Mouse (Mus musculus) E14TG2a.4 (cell line): ENCODE measurements around the gene Gabrb3.
A peak's percentile ranks its signal among the peaks of the same experiment; 100 is the strongest.

Source experiments
- H3K27me3 ChIP-seq: 2 replicates; pipeline ENCODE4 v1.6.1; 2014; ENCODE audit warnings: low read length, control low read depth; ENCODE audit not compliant: insufficient read depth
- H3K36me3 ChIP-seq: 2 replicates; pipeline ENCODE4 v1.6.1; 2014; ENCODE audit warnings: low read length, control low read depth; ENCODE audit not compliant: insufficient read depth
- H3K4me1 ChIP-seq: replicated peaks from 2 replicates; pipeline ENCODE4 v1.6.1; 2014; ENCODE audit warnings: low read depth, low read length, control low read depth
- H3K4me3 ChIP-seq: replicated peaks from 2 replicates; pipeline ENCODE4 v1.5.1; 2014; ENCODE audit warnings: mild to moderate bottlenecking, low read length
- H3K9me3 ChIP-seq: 2 replicates; pipeline ENCODE4 v1.6.1; 2014; ENCODE audit warnings: low read length, control low read depth
- CTCF ChIP-seq: conservative IDR thresholded peaks from 2 replicates; pipeline ENCODE4 v1.5.1; 2014; ENCODE audit warnings: low read length
- NANOG ChIP-seq: IDR thresholded peaks from 2 replicates; pipeline ENCODE4 v1.6.1; 2014; ENCODE audit warnings: borderline replicate concordance, low read length, mixed read lengths
- POU5F1 ChIP-seq: IDR thresholded peaks from 2 replicates; pipeline ENCODE4 v1.6.1; 2014; ENCODE audit warnings: low read length, borderline replicate concordance

Gabrb3 gene

DNA sequence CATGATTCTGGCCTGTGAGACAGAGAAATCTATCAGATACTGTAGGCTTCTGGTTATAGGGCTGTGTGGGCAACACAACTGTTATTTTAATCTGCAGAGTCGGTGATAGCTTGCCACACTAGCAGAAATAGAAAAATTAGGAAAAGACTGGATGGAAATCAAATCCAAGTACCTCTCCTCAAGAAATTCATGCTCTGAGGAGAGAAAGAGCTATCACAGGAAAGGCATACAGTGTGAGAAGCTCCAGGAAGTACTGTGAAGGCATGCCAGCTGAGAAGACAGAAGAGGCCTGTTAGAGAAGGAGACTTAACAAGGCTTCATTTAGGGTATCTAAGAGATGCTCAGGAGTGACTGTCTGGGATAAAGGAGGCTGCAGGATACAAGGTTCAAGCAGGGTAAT, 3.2 kb downstream of the Gabrb3 start:
- H3K9me3 ChIP-seq, result no peaks in the 10 kb centered on the region
- H3K4me3 ChIP-seq, result no peak overlapping the region
- no peaks in the 10 kb centered on the region for H3K4me1 ChIP-seq
- TF ChIP-seq CTCF, result no peak
- TF ChIP-seq POU5F1, result no peak
- no peak for TF ChIP-seq NANOG
- no peaks in the 10 kb centered on the region; the same call in 1 of the 2 replicates for H3K27me3 ChIP-seq
- no peaks in the 10 kb centered on the region for H3K36me3 ChIP-seq

DNA sequence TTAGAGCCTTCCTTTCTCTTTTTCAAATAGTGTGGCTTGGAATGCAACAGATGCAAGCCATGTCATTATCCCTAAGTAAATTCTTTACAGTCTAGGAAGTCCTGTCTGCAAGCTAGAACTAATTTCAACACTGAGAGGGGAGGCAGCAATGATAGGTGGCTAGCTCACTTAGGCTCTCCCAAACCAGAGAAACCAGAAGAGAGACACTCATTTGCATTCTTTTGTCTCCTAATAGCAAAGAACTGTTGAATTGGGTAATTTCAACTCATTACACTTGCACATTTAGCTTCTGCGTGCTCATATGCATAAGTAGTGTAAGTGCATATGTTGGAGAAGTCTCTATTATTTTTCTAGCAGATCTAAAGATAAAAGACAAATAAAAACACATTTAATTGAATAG, 28.7 kb downstream of the Gabrb3 start:
- H3K9me3 ChIP-seq, result no peaks in the 10 kb centered on the region
- no peak overlapping the region for H3K4me3 ChIP-seq
- no peaks in the 10 kb centered on the region for H3K4me1 ChIP-seq
- H3K27me3 ChIP-seq, result no peaks in the 10 kb centered on the region
- TF ChIP-seq NANOG (no peak), CTCF (no peak), POU5F1 (no peak)
- no peaks in the 10 kb centered on the region for H3K36me3 ChIP-seq

DNA sequence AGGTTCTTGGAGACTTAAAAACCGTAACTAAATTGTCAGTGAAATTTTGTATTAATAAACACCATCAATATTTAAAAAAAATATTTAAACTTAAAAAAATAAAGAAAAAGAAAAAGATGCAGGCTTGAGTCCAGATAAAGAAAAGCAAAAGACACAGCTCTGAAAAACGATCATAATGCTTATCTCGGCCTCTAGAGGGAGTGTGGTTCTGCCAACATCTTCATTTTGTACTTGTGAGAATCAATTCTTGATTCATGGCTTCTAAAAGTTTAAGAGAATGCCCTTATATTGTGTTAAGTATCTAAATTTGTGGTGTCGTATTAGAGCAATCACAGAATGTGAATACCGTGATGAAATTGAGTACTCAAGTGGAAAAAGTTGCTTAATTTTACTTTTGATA, 40.9 kb downstream of the Gabrb3 start:
- Histone ChIP-seq H3K36me3 (no peaks in the 10 kb centered on the region), H3K27me3 (no peaks in the 10 kb centered on the region), H3K4me1 (no peaks in the 10 kb centered on the region), H3K4me3 (no peak overlapping the region), H3K9me3 (no peaks in the 10 kb centered on the region)
- TF ChIP-seq NANOG (no peak), CTCF (peak; percentile 49)

DNA sequence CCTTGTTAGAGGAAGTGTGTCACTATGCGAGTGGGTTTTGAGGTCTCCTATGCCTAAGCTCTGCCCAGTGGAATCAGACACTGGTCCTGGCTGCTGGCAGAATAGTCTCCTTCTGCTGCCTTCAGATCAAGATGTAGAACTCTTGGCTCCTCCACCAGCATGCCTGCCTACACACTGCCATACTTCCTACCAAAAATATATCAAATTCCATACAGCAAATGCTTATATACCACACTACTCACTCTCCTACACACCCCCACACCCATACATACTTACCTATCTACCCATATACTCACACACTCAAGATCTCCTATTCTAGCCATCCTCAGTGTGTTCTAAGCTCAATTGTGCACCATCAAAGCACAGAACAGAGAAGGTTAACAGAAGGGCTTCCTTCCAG, 51.8 kb downstream of the Gabrb3 start:
- no peak overlapping the region for H3K4me3 ChIP-seq
- no peaks in the 10 kb centered on the region for H3K36me3 ChIP-seq
- no peaks in the 10 kb centered on the region for H3K9me3 ChIP-seq
- H3K27me3 ChIP-seq, result no peaks in the 10 kb centered on the region
- TF ChIP-seq CTCF, result no peak
- H3K4me1 ChIP-seq, result no peaks in the 10 kb centered on the region

DNA sequence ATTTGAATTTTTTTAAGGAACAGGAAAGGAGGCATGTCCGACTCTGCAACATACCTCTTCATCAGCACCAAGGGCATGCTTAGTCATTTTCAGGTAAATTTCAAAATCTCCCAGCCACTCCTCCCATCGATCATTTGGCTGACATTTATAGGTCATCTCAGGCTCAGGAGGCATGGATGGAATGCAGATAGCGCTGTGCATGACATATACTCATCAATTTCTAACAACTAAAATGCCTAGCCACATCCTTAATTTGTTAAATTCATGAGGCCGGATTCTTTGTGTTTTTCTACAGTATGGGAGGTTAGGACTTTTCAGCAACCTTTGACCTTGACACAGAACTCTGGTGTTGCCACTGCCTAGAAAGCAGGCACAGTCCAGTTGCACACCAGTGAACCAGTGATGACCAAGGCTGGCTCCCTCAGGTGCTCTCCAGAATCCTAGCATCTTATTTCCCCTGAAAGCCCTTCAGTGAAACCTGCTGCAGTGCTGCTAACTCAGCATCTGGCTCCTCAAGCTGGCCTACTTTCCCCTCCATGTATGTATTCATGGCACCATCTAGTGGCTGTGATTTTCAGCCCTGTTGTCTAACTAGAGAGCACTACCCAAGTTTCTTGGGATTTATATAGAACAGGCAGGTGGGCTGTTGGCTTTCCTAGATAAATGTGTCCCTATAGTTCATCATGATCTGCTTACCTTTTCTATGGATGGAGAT, 54.5 kb downstream of the Gabrb3 start:
- H3K9me3 ChIP-seq, result no peaks in the 10 kb centered on the region
- TF ChIP-seq CTCF (peak; percentile 31), NANOG (no peak)
- no peak overlapping the region for H3K4me3 ChIP-seq
- H3K36me3 ChIP-seq, result no peaks in the 10 kb centered on the region
- H3K27me3 ChIP-seq, result no peaks in the 10 kb centered on the region
- no peaks in the 10 kb centered on the region for H3K4me1 ChIP-seq

DNA sequence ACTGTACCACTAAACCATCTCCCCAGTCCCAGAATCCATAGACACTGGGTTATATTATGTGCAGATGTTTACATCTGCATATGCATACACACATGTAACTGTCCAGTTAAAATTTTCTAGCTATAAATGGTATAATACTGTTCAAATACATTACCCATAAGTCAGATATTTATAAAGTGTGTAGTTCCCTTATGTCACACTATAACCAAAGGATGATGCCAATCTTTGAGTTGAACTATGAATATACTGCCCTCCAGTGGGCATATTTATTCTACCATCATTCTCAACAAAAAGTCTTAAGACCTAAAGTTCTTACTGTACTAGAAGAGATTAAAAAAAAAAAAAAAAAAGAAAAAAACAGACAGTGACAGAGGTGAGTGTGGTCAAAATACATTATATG, 63.4 kb downstream of the Gabrb3 start:
- Histone ChIP-seq H3K27me3 (no peaks in the 10 kb centered on the region), H3K4me1 (no peaks in the 10 kb centered on the region), H3K4me3 (no peak overlapping the region), H3K9me3 (no peaks in the 10 kb centered on the region), H3K36me3 (no peaks in the 10 kb centered on the region)
- TF ChIP-seq CTCF (peak; percentile 22), NANOG (no peak)

DNA sequence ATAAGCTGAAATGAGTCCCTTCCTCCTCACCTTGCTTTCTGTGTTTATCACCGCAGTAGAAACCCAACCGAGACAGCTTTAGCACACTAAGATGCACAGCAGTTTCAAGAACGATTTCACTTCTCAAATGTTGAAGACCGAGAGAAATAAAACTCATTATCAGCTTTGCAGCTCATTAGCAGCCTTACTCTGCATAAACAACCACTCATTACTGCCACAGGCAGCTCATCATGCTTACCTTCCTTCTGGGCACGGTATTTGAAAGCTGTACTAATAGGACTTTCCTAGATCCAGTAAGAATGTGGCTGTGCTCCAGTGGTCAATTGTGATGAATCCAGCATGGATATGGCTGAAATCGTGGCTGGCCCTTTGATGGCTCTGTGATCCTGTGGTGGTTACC, 67.4 kb downstream of the Gabrb3 start:
- no peaks in the 10 kb centered on the region for H3K9me3 ChIP-seq
- no peaks in the 10 kb centered on the region for H3K27me3 ChIP-seq
- no peak for TF ChIP-seq NANOG
- no peak for TF ChIP-seq POU5F1
- TF ChIP-seq CTCF, result no peak
- H3K4me1 ChIP-seq, result no peaks in the 10 kb centered on the region
- no peaks in the 10 kb centered on the region for H3K36me3 ChIP-seq
- no peak overlapping the region for H3K4me3 ChIP-seq

DNA sequence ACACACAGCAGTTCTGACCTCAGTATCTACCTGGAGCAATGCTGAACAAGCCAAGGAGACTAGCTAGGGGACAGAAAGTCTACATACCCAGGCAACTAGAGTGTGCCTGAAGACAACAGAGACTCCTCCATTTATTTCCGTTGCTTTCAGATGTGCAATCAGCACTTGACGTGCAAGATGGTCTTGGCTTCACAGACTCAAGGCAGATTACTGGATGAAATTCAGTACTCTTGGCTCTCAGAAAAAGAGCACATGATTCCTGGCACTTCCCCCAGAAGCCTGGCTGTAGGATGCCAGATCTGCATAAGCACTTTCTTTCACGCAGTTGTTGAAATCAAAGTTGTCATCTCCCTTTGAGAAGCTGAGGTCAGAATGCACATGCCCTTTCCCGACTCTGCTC, 72.3 kb downstream of the Gabrb3 start:
- no peaks in the 10 kb centered on the region for H3K4me1 ChIP-seq
- no peak for TF ChIP-seq CTCF
- TF ChIP-seq NANOG, result no peak
- no peak for TF ChIP-seq POU5F1
- H3K27me3 ChIP-seq, result no peaks in the 10 kb centered on the region
- no peak overlapping the region for H3K4me3 ChIP-seq
- H3K36me3 ChIP-seq, result no peaks in the 10 kb centered on the region
- H3K9me3 ChIP-seq, result no peaks in the 10 kb centered on the region

DNA sequence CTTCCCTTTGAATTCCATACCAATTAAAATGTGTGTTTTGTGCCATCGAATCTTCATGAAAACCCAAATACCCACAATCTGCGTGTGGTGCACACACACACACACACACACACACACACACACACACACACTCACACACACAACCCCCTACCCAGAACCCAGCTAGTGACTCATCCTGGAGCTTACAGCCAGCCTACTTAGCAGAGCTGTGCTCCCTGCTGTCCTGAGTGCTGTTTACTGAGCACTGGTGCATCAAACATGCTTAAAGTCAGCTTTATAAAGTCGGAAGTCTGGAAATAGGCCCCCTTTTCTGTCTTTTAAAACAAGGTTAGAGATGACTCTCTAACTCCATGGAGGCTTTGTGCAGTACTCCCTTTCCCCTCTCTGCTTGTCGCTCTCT, 83.3 kb downstream of the Gabrb3 start:
- Histone ChIP-seq H3K9me3 (no peaks in the 10 kb centered on the region), H3K36me3 (no peaks in the 10 kb centered on the region)
- TF ChIP-seq NANOG (no peak), CTCF (no peak), POU5F1 (no peak)

More for the DNA sequence above, 83.3 kb downstream of the Gabrb3 start:
- H3K4me1 ChIP-seq, result no peaks in the 10 kb centered on the region
- no peak overlapping the region for H3K4me3 ChIP-seq
- H3K27me3 ChIP-seq, result peaks cover 20% of the 10 kb centered on the region
